Comparison of ENCODE assay signal across 29 mouse cellular contexts in the genomic region with DNA sequence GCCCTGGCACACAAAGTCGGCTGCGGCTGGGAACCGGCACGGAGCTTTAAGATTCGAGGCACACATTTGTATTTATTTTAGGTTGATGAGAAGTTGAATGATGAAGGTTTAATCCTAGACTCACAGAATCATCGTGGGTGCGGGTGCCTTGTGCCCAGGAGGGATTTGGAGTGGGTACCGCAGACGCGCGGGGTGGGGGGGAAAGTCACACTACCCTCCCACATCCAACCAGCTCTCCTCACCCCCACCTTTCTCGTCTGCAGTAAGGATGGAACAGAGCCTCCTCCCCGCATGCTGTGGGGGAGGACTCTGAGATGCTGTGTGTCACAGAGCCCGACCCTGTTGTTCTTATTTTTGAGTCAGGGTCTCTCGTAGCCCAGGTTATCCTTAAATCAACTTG. TPM values are rescaled to one million over a fixed set of nuclear protein-coding genes. Genes with fewer than 3 reads are reported as not detected.
"Had no signal": no experiment of that assay in that cellular context is flagged by ENCODE, and none has a peak within 500 bp of the region (broad histone marks: within the 10 kb centered on the region; RNA-seq: fewer than 3 reads in every experiment).

No protein-coding gene starts in this region.

- H3K4me2 ChIP-seq: limb, embryonic 13.5 days; liver, embryonic 12.5 days; liver, embryonic 15.5 days; lung, embryonic 15.5 days had no signal

- H3K9me3 ChIP-seq: limb, embryonic 10.5 days; liver, embryonic 12.5 days; liver, embryonic 15.5 days; lung, embryonic 15.5 days; megakaryocyte, embryonic 14.5 days; midbrain, embryonic 12.5 days; neural tube, embryonic 13.5 days had no signal

- H3K27ac ChIP-seq: kidney, postnatal 0 days; layer of hippocampus, adult 2 months; limb, embryonic 10.5 days; limb, embryonic 13.5 days; liver, embryonic 12.5 days; liver, embryonic 15.5 days; lung, embryonic 15.5 days; midbrain, embryonic 12.5 days; neural tube, embryonic 13.5 days; stomach, postnatal 0 days had no signal

- H3K36me3 ChIP-seq: limb, embryonic 10.5 days; limb, embryonic 13.5 days; liver, embryonic 12.5 days; liver, embryonic 15.5 days; lung, embryonic 15.5 days; midbrain, embryonic 12.5 days; neural tube, embryonic 13.5 days had no signal

- H3K4me1 ChIP-seq: liver, embryonic 12.5 days; liver, embryonic 15.5 days; lung, embryonic 15.5 days; megakaryocyte, embryonic 14.5 days had no signal

- H3K4me3 ChIP-seq: layer of hippocampus, adult 2 months; limb, embryonic 10.5 days; liver, embryonic 12.5 days; liver, embryonic 15.5 days; lung, embryonic 15.5 days; megakaryocyte, embryonic 14.5 days; neural tube, embryonic 13.5 days had no signal

- H3K9ac ChIP-seq: limb, embryonic 13.5 days; liver, embryonic 12.5 days; liver, embryonic 15.5 days; lung, embryonic 15.5 days; neural tube, embryonic 13.5 days had no signal

- DNase-seq: kidney, adult 2 months; kidney, postnatal 25 days; layer of hippocampus, adult 9-11 months; liver; lung, adult 18-20 months; lung, postnatal 10 days; lung, postnatal 36 days; retina, postnatal 1 day; right cerebral cortex, postnatal 14 days; right cerebral cortex, postnatal 4 days; thymus, postnatal 25 days had no signal

- ATAC-seq: liver, embryonic 12.5 days had no signal

RNA-seq across cellular contexts. Expression of a gene that starts 18.1 kb away (rescaled TPM):
- total RNA-seq: layer of hippocampus, adult 2 months; layer of hippocampus, postnatal 25 days; left cerebral cortex, adult 18-20 months; left cerebral cortex, postnatal 25 days; neutrophil, adult 5-6 weeks had no signal
- polyA plus RNA-seq: kidney, embryonic 14.5 days; kidney, postnatal 0 days; large intestine, adult 2 months; liver, embryonic 12.5 days; stomach, embryonic 14.5 days; stomach, postnatal 0 days had no signal
